Mouse (Mus musculus): ENCODE results near the gene Serp2. TPM values are rescaled to one million over a fixed set of nuclear protein-coding genes. Genes with fewer than 3 reads are reported as not detected.
A peak's percentile ranks its signal among the peaks of the same experiment; 100 is the strongest.
"Not testable (repeated sequence)": the region's sequence is repeated elsewhere in the genome, so short reads cannot be mapped to it uniquely, and the experiment has no call there.

Gene Serp2
- total RNA-seq, 2 experiments from 2014 or later: 140 to 147 TPM

- DNase-seq: no peak
Measured at GRCm38 (mm10) chr14:76569271-76569961, 12.7 kb upstream of the Serp2 start.

DNA sequence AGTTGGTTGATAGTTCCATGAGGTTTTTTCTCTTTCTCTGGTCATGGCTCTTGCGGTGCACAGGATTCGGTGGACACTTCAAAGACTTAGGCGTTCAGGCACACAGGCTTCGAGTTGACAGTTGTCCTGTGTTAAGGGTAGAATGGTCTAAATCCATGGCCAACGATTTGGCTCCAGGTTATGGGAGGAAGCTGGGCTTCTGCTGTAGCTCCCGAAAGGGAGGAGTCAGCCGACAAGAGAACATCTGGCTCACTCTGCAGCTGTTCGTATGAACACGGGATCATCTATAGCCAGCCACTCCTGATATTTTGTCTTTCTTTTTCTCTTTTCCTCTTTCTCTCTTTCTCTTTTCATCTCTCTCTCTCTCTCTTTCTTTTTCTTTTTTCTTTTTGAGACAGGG is 11.9 kb upstream of the Serp2 start:
- no peak for DNase-seq

DNA sequence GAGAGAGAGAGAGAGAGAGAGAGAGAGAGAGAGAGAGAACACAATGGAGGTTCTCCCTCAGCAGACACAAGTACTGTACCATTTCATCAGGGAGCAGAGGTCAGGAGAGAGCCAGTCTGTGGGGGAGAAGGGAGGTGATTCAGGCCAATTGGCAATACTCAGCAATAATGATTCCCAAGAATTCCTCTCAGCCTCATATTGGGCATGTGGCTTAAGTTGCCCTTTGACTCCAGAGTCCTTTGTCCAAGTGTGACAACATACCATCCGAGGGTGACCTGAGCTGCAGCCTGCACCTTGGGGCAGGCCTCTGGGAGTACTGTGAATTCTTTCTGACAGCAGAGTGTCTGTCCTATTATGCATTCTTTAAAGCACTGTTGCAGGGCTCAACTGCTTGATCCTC is 10.6 kb upstream of the Serp2 start:
- no peak for DNase-seq

GRCm38 (mm10) chr14:76566711-76567110 is 10.0 kb upstream of the Serp2 start:
- no peak for DNase-seq

DNA sequence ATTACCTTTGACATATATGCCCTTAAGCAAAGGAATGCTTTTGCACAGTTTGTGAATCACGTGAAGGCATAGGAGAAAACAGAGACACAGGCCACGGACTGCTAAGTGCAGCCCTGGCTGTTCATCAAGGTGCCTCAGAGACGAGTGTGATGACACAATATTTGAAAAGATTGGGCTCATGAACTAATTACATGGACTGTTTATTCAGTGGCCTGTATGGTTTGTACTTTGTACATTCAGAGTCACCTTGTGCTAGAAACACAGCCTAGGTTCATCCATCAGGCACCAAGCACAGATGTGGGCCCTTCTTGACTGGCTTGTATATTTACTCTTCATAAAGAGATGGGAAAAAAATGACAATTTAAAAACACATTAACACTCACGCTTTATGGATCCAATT is 9.5 kb upstream of the Serp2 start:
- DNase-seq: no peak

DNA sequence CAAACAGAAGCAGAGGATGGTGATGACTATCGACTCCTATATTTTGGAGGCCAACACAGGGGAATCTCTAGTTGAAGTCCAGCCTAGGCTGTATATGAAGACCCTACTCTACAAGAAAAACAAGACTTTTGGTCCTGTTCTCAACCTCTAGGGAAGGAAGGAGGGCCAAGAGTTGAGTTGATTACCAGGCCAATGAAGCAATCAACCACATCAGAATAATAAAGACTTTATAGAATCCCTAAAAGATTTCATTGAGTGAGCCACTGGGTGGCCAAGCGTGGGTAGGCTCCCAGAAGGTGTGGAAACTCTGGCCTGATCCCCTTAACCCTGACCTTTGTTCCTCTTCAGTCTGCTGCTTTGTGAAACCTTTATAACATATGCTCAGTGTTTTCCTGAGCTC is 2.5 kb upstream of the Serp2 start:
- DNase-seq: no peak

- DNase-seq: not testable (repeated sequence)
Measured at GRCm38 (mm10) chr14:76558171-76558570, 1.5 kb upstream of the Serp2 start.

GRCm38 (mm10) chr14:76556031-76556851 is 448 bp downstream of the Serp2 start:
- DNase-seq: peak; percentile 67 to 70

- DNase-seq: no peak
Measured at GRCm38 (mm10) chr14:76555263-76556030, 1.2 kb downstream of the Serp2 start.

DNA sequence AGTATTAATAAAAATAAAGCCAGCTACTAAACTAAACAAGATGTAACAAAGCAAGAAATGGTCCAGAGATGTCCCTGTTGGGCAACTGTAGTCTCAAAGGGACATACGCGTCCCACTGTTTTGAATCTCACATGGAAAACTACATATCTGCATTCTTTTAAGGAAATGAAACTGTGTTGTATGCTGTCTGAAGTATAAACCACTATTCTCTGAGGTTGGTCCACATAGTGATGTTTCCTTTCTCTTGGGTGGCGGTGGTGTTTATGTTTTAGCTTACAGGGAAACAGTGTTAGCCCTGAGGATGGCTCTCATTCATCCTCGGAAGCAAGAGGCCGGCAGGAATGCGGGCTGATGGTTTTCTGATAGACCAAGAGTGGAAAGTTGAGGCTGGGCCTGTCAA is 12.6 kb downstream of the Serp2 start:
- DNase-seq: no peak

DNA sequence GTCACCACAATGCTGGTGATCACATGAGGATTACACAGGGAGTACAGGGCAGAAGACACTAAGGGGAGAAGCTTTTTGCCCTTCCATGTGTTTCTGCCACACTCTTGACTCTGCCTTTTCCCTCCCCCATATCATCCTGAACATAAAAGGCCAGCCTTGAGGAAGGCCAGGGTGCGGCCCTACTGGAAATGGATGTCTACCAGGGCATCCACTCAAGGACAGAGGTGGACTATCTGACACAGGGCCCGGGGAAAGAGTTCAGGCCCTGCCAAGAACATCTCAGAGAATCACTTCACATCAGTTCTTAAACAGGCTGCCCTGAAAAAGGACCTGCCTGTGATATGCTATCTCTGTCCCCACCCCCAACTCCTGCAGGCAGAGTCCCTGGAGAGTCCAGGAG is 15.3 kb downstream of the Serp2 start:
- DNase-seq: no peak

- DNase-seq: no peak
Measured at GRCm38 (mm10) chr14:76540005-76540670, 16.6 kb downstream of the Serp2 start.

GRCm38 (mm10) chr14:76536921-76537320 is 19.8 kb downstream of the Serp2 start:
- DNase-seq: no peak

GRCm38 (mm10) chr14:76535096-76535495 is 21.6 kb downstream of the Serp2 start:
- no peak for DNase-seq

DNA sequence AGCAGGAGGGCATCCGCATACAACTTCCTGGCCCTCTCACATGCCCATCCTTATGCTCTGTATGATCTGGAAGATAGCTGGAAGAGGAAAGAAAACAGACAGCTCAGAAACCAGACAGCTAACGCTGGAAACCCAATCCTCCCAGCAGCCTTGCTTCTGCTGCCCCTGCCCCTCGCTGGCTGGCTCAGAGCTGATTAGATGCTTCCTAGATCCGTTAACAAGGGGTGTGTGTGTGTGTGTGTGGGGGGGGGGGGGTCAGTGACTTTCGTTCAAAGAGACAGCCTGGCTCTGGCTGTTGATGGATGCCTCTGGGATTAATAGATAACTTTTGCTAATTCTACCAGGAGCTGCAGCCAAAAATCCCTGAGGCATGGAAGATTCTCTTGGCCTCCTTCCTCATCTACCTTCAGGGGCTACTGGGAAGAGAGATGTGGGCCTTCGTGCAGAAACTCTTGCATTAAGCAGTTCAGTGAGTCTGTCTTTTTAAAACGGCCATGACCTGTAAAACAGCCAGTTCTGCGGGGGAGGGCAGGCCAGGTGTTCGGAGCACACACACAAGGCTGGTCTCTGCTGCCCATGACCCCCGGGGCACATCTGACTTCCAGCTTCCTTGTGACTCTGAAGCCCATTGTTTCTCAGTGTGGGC is 23.4 kb downstream of the Serp2 start:
- DNase-seq: no peak

GRCm38 (mm10) chr14:76532257-76533169 is 24.2 kb downstream of the Serp2 start:
- DNase-seq: no peak

- no peak for DNase-seq
Measured at GRCm38 (mm10) chr14:76531027-76531660, 25.5 kb downstream of the Serp2 start.

GRCm38 (mm10) chr14:76528641-76529040 is 28.0 kb downstream of the Serp2 start:
- DNase-seq: no peak

- DNase-seq: no peak
Measured at GRCm38 (mm10) chr14:76527758-76528313, 28.9 kb downstream of the Serp2 start.

Measured in layer of hippocampus, postnatal 36 days (tissue).